Mouse (Mus musculus) G1E (cell line): ENCODE data around the gene Slc30a4. TPM values are rescaled to one million over a fixed set of nuclear protein-coding genes. Genes with fewer than 3 reads are reported as not detected.

ENCODE experiments used
- ATAC-seq: 2 replicates; pipeline ENCODE4 v1.8.0; 2016; ENCODE audit warnings: mild to moderate bottlenecking; ENCODE audit not compliant: insufficient number of reproducible peaks, poor library complexity, low FRiP score, severe bottlenecking; ENCODE audit errors: extremely low read depth
- DNase-seq: peaks from one replicate; pipeline ENCODE4 v3.0.0; 2012; ENCODE audit warnings: low spot score
- H3K27me3 ChIP-seq: 2 replicates; pipeline ENCODE4 v1.6.1; 2012; ENCODE audit warnings: mild to moderate bottlenecking, low read length, inconsistent platforms; ENCODE audit not compliant: insufficient read depth
- H3K36me3 ChIP-seq: replicated peaks from 2 replicates; pipeline ENCODE3; 2012; ENCODE audit warnings: mild to moderate bottlenecking, inconsistent platforms
- H3K4me1 ChIP-seq: 2 replicates; pipeline ENCODE4 v1.6.1; 2012; ENCODE audit warnings: low read depth, low read length, inconsistent platforms, mixed read lengths; ENCODE audit not compliant: insufficient read depth
- H3K4me3 ChIP-seq: 2 replicates; pipeline ENCODE4 v1.5.1; 2012; ENCODE audit warnings: low read depth, mild to moderate bottlenecking, inconsistent platforms, low read length, moderate library complexity, mixed read lengths
- H3K9me3 ChIP-seq: replicated peaks from 2 replicates; pipeline ENCODE4 v1.6.1; 2012; ENCODE audit warnings: inconsistent platforms
- CTCF ChIP-seq: IDR thresholded peaks from 2 replicates; pipeline ENCODE4 v1.5.1; 2012; ENCODE audit warnings: low read depth, low read length, inconsistent platforms, mixed read lengths
- GATA1 ChIP-seq: IDR thresholded peaks from 2 replicates; pipeline ENCODE4 v1.6.1; 2012; ENCODE audit warnings: borderline replicate concordance, low read length, inconsistent platforms, mixed read lengths
- GATA2 ChIP-seq: IDR thresholded peaks from 2 replicates; pipeline ENCODE4 v1.6.1; 2012; ENCODE audit warnings: low read depth, low read length, inconsistent platforms, borderline replicate concordance
- POLR2AphosphoS5 ChIP-seq: IDR thresholded peaks from 2 replicates; pipeline ENCODE4 v1.6.1; 2012; ENCODE audit warnings: low read depth, low read length, inconsistent platforms; ENCODE audit not compliant: insufficient replicate concordance
- TAL1 ChIP-seq: conservative IDR thresholded peaks from 2 replicates; pipeline ENCODE4 v1.6.1; 2012; ENCODE audit warnings: low read depth, low read length, inconsistent platforms, mixed read lengths
- polyA plus RNA-seq: library from polyadenylated mRNA; stranded (reverse); fragments of >175 nt; gene quantifications from 2 replicates; pipeline ENCODE4 v1.2.3, GENCODE M21; 2012
- total RNA-seq, 2 experiments: library from RNA; stranded (forward) in 1 of 2; stranded (reverse) in 1 of 2; fragments of 200-1000 nt in 1 of 2; fragments of >200 nt in 1 of 2; fragmentation: Nextera tagmentation in 1 of 2; gene quantifications; 2 replicates each; pipeline ENCODE4 v1.2.3; 2014 to 2017

Gene Slc30a4
- total and polyA plus RNA-seq, 3 experiments = 0.11 TPM; not detected in 2

- H3K27me3 ChIP-seq = no peaks in the 10 kb centered on the region
- H3K4me1 ChIP-seq = no peaks in the 10 kb centered on the region
- ATAC-seq (no peak), DNase-seq (no peak)
- H3K9me3 ChIP-seq = peaks cover 3% of the 10 kb centered on the region
- no peak overlapping the region for H3K4me3 ChIP-seq
- TF ChIP-seq TAL1 (no peak), POLR2AphosphoS5 (no peak), GATA1 (no peak), CTCF (no peak), GATA2 (no peak)
- no peaks in the 10 kb centered on the region for H3K36me3 ChIP-seq
These were observed 44.5 kb downstream of the Slc30a4 start for GRCm38 (mm10) chr2:122657707-122658524.

GRCm38 (mm10) chr2:122656767-122657166 is 45.7 kb downstream of the Slc30a4 start:
- DNase-seq (no peak), ATAC-seq (no peak)
- H3K27me3 ChIP-seq = 0 out of 2 replicates have a peak, but pooled peaks cover under 1% of the 10 kb centered on the region
- H3K4me1 ChIP-seq = no peaks in the 10 kb centered on the region
- no peak for TF ChIP-seq TAL1
- no peak for TF ChIP-seq GATA1
- no peak overlapping the region for H3K4me3 ChIP-seq
- no peaks in the 10 kb centered on the region for H3K36me3 ChIP-seq
- peaks cover 3% of the 10 kb centered on the region for H3K9me3 ChIP-seq

GRCm38 (mm10) chr2:122656052-122656451 is 46.4 kb downstream of the Slc30a4 start:
- Histone ChIP-seq H3K4me1 (no peaks in the 10 kb centered on the region), H3K27me3 (0 out of 2 replicates have a peak, but pooled peaks cover 2% of the 10 kb centered on the region), H3K36me3 (no peaks in the 10 kb centered on the region), H3K4me3 (no peak overlapping the region), H3K9me3 (peaks cover 3% of the 10 kb centered on the region)
- TF ChIP-seq GATA2 (no peak), POLR2AphosphoS5 (no peak), GATA1 (no peak), CTCF (no peak), TAL1 (no peak)
- ATAC-seq = no peak
- DNase-seq = no peak

- no peaks in the 10 kb centered on the region for H3K36me3 ChIP-seq
- 0 out of 2 replicates have a peak, but pooled peaks cover 2% of the 10 kb centered on the region for H3K27me3 ChIP-seq
- no peak for ATAC-seq
- TF ChIP-seq POLR2AphosphoS5 (no peak), GATA1 (no peak), GATA2 (no peak), CTCF (no peak), TAL1 (no peak)
- no peaks in the 10 kb centered on the region for H3K4me1 ChIP-seq
- no peak for DNase-seq
- H3K4me3 ChIP-seq = no peak overlapping the region
- H3K9me3 ChIP-seq = peaks cover 3% of the 10 kb centered on the region
These were observed 50.1 kb downstream of the Slc30a4 start for GRCm38 (mm10) chr2:122652096-122653084.

- no peak for TF ChIP-seq CTCF
- no peak for TF ChIP-seq POLR2AphosphoS5
- no peak for TF ChIP-seq GATA2
- TF ChIP-seq GATA1 = no peak
- TF ChIP-seq TAL1 = no peak
- H3K27me3 ChIP-seq = peaks cover 15% of the 10 kb centered on the region
- H3K4me3 ChIP-seq = no peak overlapping the region
- peaks cover 11% of the 10 kb centered on the region for H3K36me3 ChIP-seq
- H3K9me3 ChIP-seq = no peaks in the 10 kb centered on the region
- DNase-seq = no peak
- no peaks in the 10 kb centered on the region for H3K4me1 ChIP-seq
- ATAC-seq = no peak
These were observed 63.8 kb downstream of the Slc30a4 start for GRCm38 (mm10) chr2:122638673-122639072.

- no peak for TF ChIP-seq TAL1
- H3K4me3 ChIP-seq = no peak overlapping the region
- H3K4me1 ChIP-seq = no peaks in the 10 kb centered on the region
- no peaks in the 10 kb centered on the region for H3K9me3 ChIP-seq
- DNase-seq (no peak), ATAC-seq (no peak)
- peaks cover 15% of the 10 kb centered on the region for H3K27me3 ChIP-seq
- peaks cover 17% of the 10 kb centered on the region for H3K36me3 ChIP-seq
These were observed 64.4 kb downstream of the Slc30a4 start for GRCm38 (mm10) chr2:122638029-122638428.
